Mouse (Mus musculus): ENCODE measurements around the gene Cacna1f. TPM values are rescaled to one million over a fixed set of nuclear protein-coding genes. Genes with fewer than 3 reads are reported as not detected.

The Cacna1f gene
- total and polyA plus RNA-seq, 3 experiments: 0.07 TPM; not detected in 2

DNA sequence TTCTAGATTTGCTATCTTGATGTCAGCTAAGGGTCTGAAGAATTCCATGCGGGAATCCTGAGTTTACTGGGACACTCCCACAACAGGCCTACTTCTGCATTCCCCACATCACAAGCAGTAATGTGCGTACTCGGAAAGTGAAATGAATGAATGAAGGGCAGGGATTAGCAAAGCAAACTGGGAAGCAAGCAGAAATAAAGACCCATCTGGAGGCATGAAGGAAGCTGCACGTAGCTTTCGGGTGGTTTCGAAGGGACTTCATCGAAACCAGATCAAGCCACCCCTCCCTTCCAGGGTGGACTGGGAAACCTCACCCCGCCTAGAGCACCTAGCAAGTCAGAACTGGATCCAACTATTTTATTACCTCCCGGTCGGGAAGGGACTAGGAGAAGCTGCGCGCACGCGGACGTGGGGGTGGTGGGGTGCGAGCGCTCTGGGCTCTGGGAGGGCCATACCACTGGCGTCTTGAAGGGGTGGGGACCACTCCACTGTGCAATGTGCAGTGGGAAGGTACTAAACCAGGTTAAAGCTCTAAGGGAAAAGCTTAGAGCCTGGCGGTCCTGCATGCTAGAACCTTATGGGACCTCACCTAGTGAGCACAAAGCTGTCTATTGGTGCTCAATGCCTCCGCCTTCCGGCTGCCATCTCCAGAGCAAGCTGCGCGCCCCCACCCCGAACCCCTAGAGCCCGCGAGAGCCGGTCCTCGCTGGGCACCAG, 67.6 kb downstream of the Cacna1f start:
- DNase-seq: peak; percentile 38

GRCm38 (mm10) chrX:7675001-7675380, 68.1 kb downstream of the Cacna1f start:
- DNase-seq: no peak

DNA sequence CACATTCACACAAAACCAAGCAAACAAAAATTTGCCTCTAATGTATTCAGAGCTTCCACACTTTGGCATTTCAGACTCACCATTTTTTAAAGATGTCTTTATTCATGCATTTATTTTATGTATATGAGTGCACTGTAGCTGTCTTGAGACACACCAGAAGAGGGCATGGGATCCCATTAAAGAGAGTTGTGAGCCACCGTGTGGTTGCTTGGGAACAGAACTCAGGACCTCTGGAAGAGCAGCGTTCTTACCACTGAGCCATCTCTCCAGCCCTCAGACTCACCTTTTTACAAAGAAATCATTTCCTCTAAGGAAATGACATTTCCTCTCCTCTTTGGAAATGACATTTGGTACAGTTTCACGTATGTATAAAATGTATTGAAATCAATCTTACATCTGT, 72.1 kb downstream of the Cacna1f start:
- DNase-seq: no peak

DNA sequence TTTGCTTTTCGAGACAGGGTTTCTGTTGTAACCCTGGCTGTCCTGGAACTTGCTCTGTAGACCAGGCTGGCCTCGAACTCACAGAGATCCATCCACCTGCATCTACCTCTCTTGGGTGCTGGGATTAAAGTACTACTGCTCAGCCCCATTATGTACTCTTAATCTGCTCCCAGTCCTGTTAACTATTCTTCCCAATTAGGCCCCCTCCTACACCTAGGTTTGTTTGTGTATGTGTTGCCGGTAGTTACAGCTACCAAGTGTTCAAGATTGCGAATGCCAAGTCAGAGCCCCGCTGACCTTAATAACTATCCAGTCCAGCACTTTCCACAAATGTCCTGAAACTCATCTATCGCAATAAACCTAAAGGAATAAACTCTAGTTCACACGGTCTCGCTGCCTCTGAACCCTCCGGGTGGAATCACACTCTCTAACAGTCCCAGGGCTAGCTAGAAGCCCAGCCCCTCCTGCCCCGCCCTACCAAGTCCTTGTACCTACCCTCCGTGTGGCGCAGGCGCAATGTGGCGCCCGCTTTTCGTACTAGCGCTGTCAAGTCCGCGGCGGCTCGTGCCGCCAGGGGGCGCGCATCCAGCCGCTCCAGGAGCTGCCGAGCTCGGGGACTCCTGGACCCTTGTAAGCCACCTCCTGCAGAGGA, 72.6 kb downstream of the Cacna1f start:
- peak; percentile 93 for DNase-seq

GRCm38 (mm10) chrX:7680057-7680412, 73.2 kb downstream of the Cacna1f start:
- DNase-seq: no peak

GRCm38 (mm10) chrX:7680864-7681263, 74.0 kb downstream of the Cacna1f start, which contains the start of gene Magix:
TSS of gene Magix (minus strand) at chrX:7681251.
- no peak for DNase-seq

Other genes starting within 250 kb of the Cacna1f start
- gene Usp27x, start 231.3 kb upstream of the Cacna1f start, total RNA-seq (2021): 10 to 100 TPM; 17.8 to 18.7 TPM
- gene Usp27x, start 231.3 kb upstream of the Cacna1f start, polyA plus RNA-seq (2012; rRNA removed): 10.2 and 12.1 TPM in 2 replicates
- not detected for gene Foxp3, start 33.4 kb upstream of the Cacna1f start, total RNA-seq (2021)
- gene Foxp3, start 33.4 kb upstream of the Cacna1f start, polyA plus RNA-seq (2012; rRNA removed): 0.06 and 0.18 TPM in 2 replicates
- gene Ppp1r3f, start 32.8 kb upstream of the Cacna1f start, total RNA-seq (2021): 1 to 10 TPM; 2.6 to 4.5 TPM
- gene Ppp1r3f, start 32.8 kb upstream of the Cacna1f start, polyA plus RNA-seq (2012; rRNA removed): 5.0 and 6.2 TPM in 2 replicates
- gene Ccdc22, start 1.6 kb upstream of the Cacna1f start, total RNA-seq (2021): 10 to 100 TPM; 21.3 to 22.4 TPM
- gene Ccdc22, start 1.6 kb upstream of the Cacna1f start, polyA plus RNA-seq (2012; rRNA removed): 21.6 and 24.0 TPM in 2 replicates
- 10 to 100 TPM; 34.3 to 81.7 TPM for gene Syp, start 31.4 kb downstream of the Cacna1f start, total RNA-seq (2021)
- 20.4 and 21.6 TPM in 2 replicates for gene Syp, start 31.4 kb downstream of the Cacna1f start, polyA plus RNA-seq (2012; rRNA removed)
- gene Prickle3, start 50.2 kb downstream of the Cacna1f start, total RNA-seq (2021): 10 to 100 TPM in 1 of 2 experiments, 1 to 10 TPM in 1; 10.0 to 12.3 TPM
- 46.0 and 46.4 TPM in 2 replicates for gene Prickle3, start 50.2 kb downstream of the Cacna1f start, polyA plus RNA-seq (2012; rRNA removed)
- 10 to 100 TPM; 72.7 to 93.7 TPM for gene Plp2, start 64.3 kb downstream of the Cacna1f start, total RNA-seq (2021)
- 87.0 and 88.3 TPM in 2 replicates for gene Plp2, start 64.3 kb downstream of the Cacna1f start, polyA plus RNA-seq (2012; rRNA removed)
- gene Magix, start 74.2 kb downstream of the Cacna1f start, total RNA-seq (2021): under 1 TPM; 0.35 to 0.76 TPM
- 0.77 and 2.5 TPM in 2 replicates for gene Magix, start 74.2 kb downstream of the Cacna1f start, polyA plus RNA-seq (2012; rRNA removed)
- 10 to 100 TPM; 55.7 to 58.4 TPM for gene Gpkow, start 90.0 kb downstream of the Cacna1f start, total RNA-seq (2021)
- gene Gpkow, start 90.0 kb downstream of the Cacna1f start, polyA plus RNA-seq (2012; rRNA removed): 4.2 and 5.4 TPM in 2 replicates
- gene Wdr45, start 107.2 kb downstream of the Cacna1f start, total RNA-seq (2021): 10 to 100 TPM; 63.7 to 68.0 TPM
- 51.1 and 51.5 TPM in 2 replicates for gene Wdr45, start 107.2 kb downstream of the Cacna1f start, polyA plus RNA-seq (2012; rRNA removed)
- gene Gm45208, start 115.2 kb downstream of the Cacna1f start, total RNA-seq (2021): not detected
- gene Gm45208, start 115.2 kb downstream of the Cacna1f start, polyA plus RNA-seq (2012; rRNA removed): 1.1 and 6.2 TPM in 2 replicates
- gene Praf2, start 121.4 kb downstream of the Cacna1f start, total RNA-seq (2021): 10 to 100 TPM; 12.9 to 17.9 TPM
- 37.3 and 55.0 TPM in 2 replicates for gene Praf2, start 121.4 kb downstream of the Cacna1f start, polyA plus RNA-seq (2012; rRNA removed)
- 1 to 10 TPM; 2.9 to 3.7 TPM for gene Ccdc120, start 143.8 kb downstream of the Cacna1f start, total RNA-seq (2021)
- gene Ccdc120, start 143.8 kb downstream of the Cacna1f start, polyA plus RNA-seq (2012; rRNA removed): 11.6 and 12.8 TPM in 2 replicates
- gene Tfe3, start 155.5 kb downstream of the Cacna1f start, total RNA-seq (2021): 10 to 100 TPM; 45.4 to 59.2 TPM
- gene Tfe3, start 155.5 kb downstream of the Cacna1f start, polyA plus RNA-seq (2012; rRNA removed): 40.7 and 41.3 TPM in 2 replicates
- gene Gripap1, start 182.7 kb downstream of the Cacna1f start, total RNA-seq (2021): 10 to 100 TPM; 44.7 to 47.8 TPM
- gene Gripap1, start 182.7 kb downstream of the Cacna1f start, polyA plus RNA-seq (2012; rRNA removed): 18.3 and 19.5 TPM in 2 replicates
- gene Kcnd1, start 215.2 kb downstream of the Cacna1f start, total RNA-seq (2021): under 1 TPM; 0.86 to 0.92 TPM
- gene Kcnd1, start 215.2 kb downstream of the Cacna1f start, polyA plus RNA-seq (2012; rRNA removed): 1.1 and 1.2 TPM in 2 replicates
- 10 to 100 TPM; 53.9 to 65.8 TPM for gene Otud5, start 234.3 kb downstream of the Cacna1f start, total RNA-seq (2021)
- gene Otud5, start 234.3 kb downstream of the Cacna1f start, polyA plus RNA-seq (2012; rRNA removed): 34.5 and 51.6 TPM in 2 replicates

Data from adrenal gland, adult 2 months (tissue).